Mouse (Mus musculus) embryonic facial prominence, embryonic 13.5 days (tissue): ENCODE measurements around the gene Krtap10-10. TPM values are rescaled to one million over a fixed set of nuclear protein-coding genes. Genes with fewer than 3 reads are reported as not detected.
"Not testable (repeated sequence)": the region's sequence is repeated elsewhere in the genome, so short reads cannot be mapped to it uniquely, and the experiment has no call there.

Experiments
- ATAC-seq: fragments of 200-750 bp; cut with Nextera tagmentation; 2 replicates; pipeline ENCODE4 v1.8.0; 2017; ENCODE audit warnings: low read depth; ENCODE audit not compliant: insufficient number of reproducible peaks, insufficient read depth, low FRiP score, low TSS enrichment
- H3K27ac ChIP-seq: fragments of 300-500 bp; sonication (generic); 2 replicates; pipeline ENCODE4 v1.5.1; 2015; ENCODE audit warnings: moderate library complexity, mild to moderate bottlenecking, inconsistent platforms
- H3K27me3 ChIP-seq: fragments of 300-500 bp; sonication (generic); 2 replicates; pipeline ENCODE4 v1.6.1; 2015; ENCODE audit warnings: mild to moderate bottlenecking, inconsistent platforms
- H3K36me3 ChIP-seq: fragments of 300-500 bp; sonication (generic); 2 replicates; pipeline ENCODE4 v1.6.1; 2015; ENCODE audit warnings: mild to moderate bottlenecking, inconsistent platforms
- H3K4me1 ChIP-seq: fragments of 300-500 bp; sonication (generic); 2 replicates; pipeline ENCODE4 v1.6.1; 2015; ENCODE audit warnings: inconsistent platforms
- H3K4me2 ChIP-seq: fragments of 300-500 bp; sonication (generic); 2 replicates; pipeline ENCODE4 v1.6.1; 2015; ENCODE audit warnings: moderate library complexity, mild to moderate bottlenecking, inconsistent platforms
- H3K4me3 ChIP-seq: fragments of 300-500 bp; sonication (generic); 2 replicates; pipeline ENCODE4 v1.5.1; 2015; ENCODE audit warnings: mild to moderate bottlenecking, inconsistent platforms
- H3K9ac ChIP-seq: fragments of 300-500 bp; sonication (generic); 2 replicates; pipeline ENCODE4 v1.6.1; 2015; ENCODE audit warnings: mild to moderate bottlenecking, inconsistent platforms
- H3K9me3 ChIP-seq: fragments of 300-500 bp; sonication (generic); 2 replicates; pipeline ENCODE4 v1.6.1; 2016; ENCODE audit warnings: inconsistent platforms
- WGBS: fragments of 180-500 bp; shearing (Covaris S2); methylation state at CpG from one replicate; pipeline ENCODE4 v1.1.7; 2015; ENCODE audit warnings: mixed read lengths; 5-methylcytosine and 5-hydroxymethylcytosine counted together
- polyA plus RNA-seq: library from polyadenylated mRNA; unstranded; fragments of >200 nt; fragmentation: Nextera tagmentation; extraction: Ambion mirVana; gene quantifications from 2 replicates; pipeline ENCODE4 v1.2.1, GENCODE M21; 2015

Krtap10-10 gene
- polyA plus RNA-seq = not detected in 2 replicates

GRCm38 (mm10) chr10:77835647-77836046 is at the start of gene Krtap10-10:
Krtap10-10 (plus strand) TSS chr10:77835947.
- H3K27ac ChIP-seq = no peak within 1 kb of the TSS
- no peak for ATAC-seq
- H3K4me2 ChIP-seq = no peak within 1 kb of the TSS
- no peaks in the 10 kb centered on the region for H3K27me3 ChIP-seq
- WGBS = 68% methylated on average over 9 of the region's 9 CpGs
- H3K36me3 ChIP-seq = no peaks in the 10 kb centered on the region
- H3K9ac ChIP-seq = no peak within 1 kb of the TSS
- no peaks in the 10 kb centered on the region for H3K9me3 ChIP-seq
- H3K4me3 ChIP-seq = no peak within 1 kb of the TSS
- no peaks in the 10 kb centered on the region for H3K4me1 ChIP-seq

- 50% methylated on average over 1 of the region's 1 CpGs for WGBS
Measured at GRCm38 (mm10) chr10:77787876-77788275, 47.9 kb upstream of the Krtap10-10 start, which contains the start of gene Gm7137. Gm7137 (minus strand) TSS chr10:77788200.

GRCm38 (mm10) chr10:77788621-77789020 is 47.1 kb upstream of the Krtap10-10 start:
- 79% methylated on average over 2 of the region's 2 CpGs for WGBS
- no peaks in the 10 kb centered on the region for H3K9me3 ChIP-seq
- H3K4me2 ChIP-seq = no peak overlapping the region
- ATAC-seq = no peak
- no peak overlapping the region for H3K4me3 ChIP-seq
- H3K27me3 ChIP-seq = no peaks in the 10 kb centered on the region
- no peak overlapping the region for H3K9ac ChIP-seq
- H3K4me1 ChIP-seq = no peaks in the 10 kb centered on the region
- no peaks in the 10 kb centered on the region for H3K36me3 ChIP-seq
- H3K27ac ChIP-seq = no peak overlapping the region

More at GRCm38 (mm10) chr10:77787876-77788275, 47.9 kb upstream of the Krtap10-10 start, which contains the start of gene Gm7137:
- not testable (repeated sequence) for H3K4me2 ChIP-seq, H3K4me3 ChIP-seq, ATAC-seq, H3K27me3 ChIP-seq, H3K9ac ChIP-seq, H3K36me3 ChIP-seq, H3K4me1 ChIP-seq, H3K27ac ChIP-seq, H3K9me3 ChIP-seq

- Histone ChIP-seq H3K36me3 (no peaks in the 10 kb centered on the region), H3K27ac (no peak within 1 kb of the TSS), H3K4me1 (no peaks in the 10 kb centered on the region), H3K27me3 (no peaks in the 10 kb centered on the region), H3K9me3 (no peaks in the 10 kb centered on the region), H3K4me2 (no peak within 1 kb of the TSS), H3K4me3 (no peak within 1 kb of the TSS), H3K9ac (no peak within 1 kb of the TSS)
- 45% methylated on average over 2 of the region's 2 CpGs for WGBS
- ATAC-seq = no peak
Measured at GRCm38 (mm10) chr10:77794976-77795375, 40.8 kb upstream of the Krtap10-10 start, which contains the start of gene Gm9639. Gm9639 (minus strand) TSS chr10:77795076.

- Histone ChIP-seq H3K27me3 (no peaks in the 10 kb centered on the region), H3K4me2 (no peak overlapping the region), H3K9me3 (no peaks in the 10 kb centered on the region), H3K27ac (no peak overlapping the region), H3K36me3 (no peaks in the 10 kb centered on the region), H3K4me3 (no peak overlapping the region), H3K4me1 (no peaks in the 10 kb centered on the region), H3K9ac (no peak overlapping the region)
- 13% methylated on average over 3 of the region's 3 CpGs for WGBS
- ATAC-seq = no peak
Measured at GRCm38 (mm10) chr10:77797677-77798076, 38.1 kb upstream of the Krtap10-10 start.

GRCm38 (mm10) chr10:77798164-77798920 is 37.4 kb upstream of the Krtap10-10 start:
- not testable (repeated sequence) for H3K9ac ChIP-seq, H3K9me3 ChIP-seq, ATAC-seq, H3K36me3 ChIP-seq, H3K27ac ChIP-seq, H3K27me3 ChIP-seq, H3K4me3 ChIP-seq, H3K4me1 ChIP-seq, H3K4me2 ChIP-seq
- 30% methylated on average over 3 of the region's 3 CpGs for WGBS

GRCm38 (mm10) chr10:77798921-77799508 is 36.7 kb upstream of the Krtap10-10 start, which contains the start of gene Gm19668:
Gm19668 (minus strand) TSS chr10:77799133.
- H3K9ac ChIP-seq = no peak within 1 kb of the TSS
- H3K4me3 ChIP-seq = no peak within 1 kb of the TSS
- no peaks in the 10 kb centered on the region for H3K36me3 ChIP-seq
- H3K4me2 ChIP-seq = no peak within 1 kb of the TSS
- no peak for ATAC-seq
- no peaks in the 10 kb centered on the region for H3K9me3 ChIP-seq
- H3K27me3 ChIP-seq = no peaks in the 10 kb centered on the region
- no peaks in the 10 kb centered on the region for H3K4me1 ChIP-seq
- WGBS = 56% methylated on average over 8 of the region's 8 CpGs
- no peak within 1 kb of the TSS for H3K27ac ChIP-seq

GRCm38 (mm10) chr10:77804095-77804494 is 31.7 kb upstream of the Krtap10-10 start:
- Histone ChIP-seq H3K27me3 (no peaks in the 10 kb centered on the region), H3K4me2 (no peak overlapping the region), H3K9ac (no peak overlapping the region), H3K9me3 (no peaks in the 10 kb centered on the region), H3K27ac (no peak overlapping the region), H3K4me3 (no peak overlapping the region), H3K36me3 (no peaks in the 10 kb centered on the region), H3K4me1 (no peaks in the 10 kb centered on the region)
- 84% methylated on average over 3 of the region's 3 CpGs for WGBS
- no peak for ATAC-seq

- H3K9ac ChIP-seq = no peak within 1 kb of the TSS
- no peaks in the 10 kb centered on the region for H3K9me3 ChIP-seq
- no peak within 1 kb of the TSS for H3K4me3 ChIP-seq
- 71% methylated on average over 5 of the region's 5 CpGs for WGBS
- ATAC-seq = no peak
- no peak within 1 kb of the TSS for H3K4me2 ChIP-seq
- H3K27ac ChIP-seq = no peak within 1 kb of the TSS
- H3K36me3 ChIP-seq = no peaks in the 10 kb centered on the region
- H3K27me3 ChIP-seq = 0 out of 2 replicates have a peak, but pooled peaks cover 3% of the 10 kb centered on the region
- H3K4me1 ChIP-seq = no peaks in the 10 kb centered on the region
Measured at GRCm38 (mm10) chr10:77811743-77812142, 24.0 kb upstream of the Krtap10-10 start, which contains the start of gene Gm9507. Gm9507 (minus strand) TSS chr10:77811843.

GRCm38 (mm10) chr10:77814382-77814781 is 21.4 kb upstream of the Krtap10-10 start, which contains the start of gene Gm2696:
Gm2696 (plus strand) TSS chr10:77814682.
- Histone ChIP-seq H3K4me2 (no peak within 1 kb of the TSS), H3K9me3 (no peaks in the 10 kb centered on the region), H3K4me3 (no peak within 1 kb of the TSS), H3K27me3 (0 out of 2 replicates have a peak, but pooled peaks cover 3% of the 10 kb centered on the region), H3K27ac (no peak within 1 kb of the TSS), H3K9ac (no peak within 1 kb of the TSS), H3K36me3 (no peaks in the 10 kb centered on the region), H3K4me1 (no peaks in the 10 kb centered on the region)
- WGBS = 49% methylated on average over 4 of the region's 4 CpGs
- no peak for ATAC-seq

- 26% methylated on average over 5 of the region's 5 CpGs for WGBS
- Histone ChIP-seq H3K36me3 (no peaks in the 10 kb centered on the region), H3K27me3 (0 out of 2 replicates have a peak, but pooled peaks cover 3% of the 10 kb centered on the region), H3K27ac (no peak overlapping the region), H3K4me3 (no peak overlapping the region), H3K9me3 (no peaks in the 10 kb centered on the region), H3K4me2 (no peak overlapping the region), H3K9ac (no peak overlapping the region), H3K4me1 (no peaks in the 10 kb centered on the region)
- ATAC-seq = no peak
Measured at GRCm38 (mm10) chr10:77815514-77815913, 20.2 kb upstream of the Krtap10-10 start.
